In genomic region chr3:60472681-60473177, GRCm38 (mm10) we compare ENCODE assay signal across 8 mouse cellular contexts. TPM values are rescaled to one million over a fixed set of nuclear protein-coding genes. Genes with fewer than 3 reads are reported as not detected.
DNase-seq lines count a peak whose midpoint lies in the region; ATAC-seq and TF ChIP-seq lines count a peak whose summit lies in the region.

Gene Mbnl1 (plus strand): TSS chr3:60472830.

- no peaks in the 10 kb centered on the region for H3K27me3 ChIP-seq in thymus, adult 2 months (ENCODE audit: control insufficient read depth, insufficient read depth, low read length)
- H3K27me3 ChIP-seq in embryonic facial prominence, embryonic 13.5 days = no peaks in the 10 kb centered on the region
- H3K27me3 ChIP-seq in heart, embryonic 14.5 days (ENCODE audit: control insufficient read depth, insufficient read depth, low read length) = no peaks in the 10 kb centered on the region
- no peaks in the 10 kb centered on the region for H3K27me3 ChIP-seq in midbrain, embryonic 16.5 days (ENCODE audit: control insufficient read depth, insufficient read depth, low read depth, low read length)

- 0 out of 2 replicates have a peak, but pooled peaks cover 2% of the 10 kb centered on the region for H3K4me1 ChIP-seq in thymus, adult 2 months (replicated peaks; ENCODE audit: control insufficient read depth, insufficient read depth, low read length)
- no peaks in the 10 kb centered on the region for H3K4me1 ChIP-seq in embryonic facial prominence, embryonic 13.5 days
- no peaks in the 10 kb centered on the region for H3K4me1 ChIP-seq in heart, embryonic 14.5 days (ENCODE audit: control insufficient read depth in 2 of 2, insufficient read depth in 2 of 2, low read length in 2 of 2)
- no peaks in the 10 kb centered on the region for H3K4me1 ChIP-seq in midbrain, embryonic 16.5 days (ENCODE audit: control insufficient read depth, insufficient read depth, low read length)

- DNase-seq in thymus, adult 2 months = peak; percentile 43
- no peak for DNase-seq in thymus, adult 18-20 months
- no peak for DNase-seq in left cerebral cortex, postnatal 14 days (ENCODE audit: low spot score in 2 of 2)
- DNase-seq in right cerebral cortex, postnatal 36 days (ENCODE audit: low spot score in 2 of 2) = no peak
- DNase-seq in right cerebral cortex, postnatal 4 days = no peak

- intact Hi-C loops in left cerebral cortex, postnatal 14 days (cut with DNase I) = no loop called here

- H3K9me3 ChIP-seq in embryonic facial prominence, embryonic 13.5 days = no peaks in the 10 kb centered on the region
- no peaks in the 10 kb centered on the region for H3K9me3 ChIP-seq in heart, embryonic 14.5 days (ENCODE audit: control insufficient read depth, low read length)
- no peaks in the 10 kb centered on the region for H3K9me3 ChIP-seq in midbrain, embryonic 16.5 days (replicated peaks; ENCODE audit: control insufficient read depth, low read length, poor library complexity, severe bottlenecking)

- no peak within 1 kb of the TSS for H3K4me2 ChIP-seq in embryonic facial prominence, embryonic 13.5 days
- H3K4me2 ChIP-seq in heart, embryonic 14.5 days (ENCODE audit: low read length) = no peak within 1 kb of the TSS
- H3K4me2 ChIP-seq in midbrain, embryonic 16.5 days (ENCODE audit: low read length) = no peak within 1 kb of the TSS

- H3K9ac ChIP-seq in embryonic facial prominence, embryonic 13.5 days = no peak within 1 kb of the TSS
- no peak within 1 kb of the TSS for H3K9ac ChIP-seq in heart, embryonic 14.5 days (ENCODE audit: low read length)
- H3K9ac ChIP-seq in midbrain, embryonic 16.5 days (ENCODE audit: low read depth, low read length) = no peak within 1 kb of the TSS

- no peaks in the 10 kb centered on the region for H3K36me3 ChIP-seq in thymus, adult 2 months (ENCODE audit: control insufficient read depth, insufficient read depth, low read length)
- no peaks in the 10 kb centered on the region for H3K36me3 ChIP-seq in embryonic facial prominence, embryonic 13.5 days
- no peaks in the 10 kb centered on the region for H3K36me3 ChIP-seq in heart, embryonic 14.5 days (ENCODE audit: control insufficient read depth, insufficient read depth, low read length)
- H3K36me3 ChIP-seq in midbrain, embryonic 16.5 days (ENCODE audit: control insufficient read depth, insufficient read depth, low read length) = no peaks in the 10 kb centered on the region

- 4% methylated on average over 5 of the region's 5 CpGs for WGBS in thymus, adult 2 months
- 68% methylated on average over 5 of the region's 5 CpGs for WGBS in embryonic facial prominence, embryonic 13.5 days
- 64% methylated on average over 5 of the region's 5 CpGs for WGBS in heart, embryonic 14.5 days
- 73% methylated on average over 5 of the region's 5 CpGs for WGBS in midbrain, embryonic 16.5 days

- H3K27ac ChIP-seq in thymus, adult 2 months (ENCODE audit: control insufficient read depth, insufficient read depth, low read length) = peak within 1 kb of the TSS; percentile 19; the same call in 1 of the 2 replicates
- H3K27ac ChIP-seq in embryonic facial prominence, embryonic 13.5 days = no peak within 1 kb of the TSS
- H3K27ac ChIP-seq in heart, embryonic 14.5 days (replicated peaks in 1 of 2; ENCODE audit: control insufficient read depth in 1 of 2, insufficient read depth in 1 of 2, low read depth in 2 of 2, low read length in 2 of 2) = no peak within 1 kb of the TSS
- no peak within 1 kb of the TSS for H3K27ac ChIP-seq in midbrain, embryonic 16.5 days (ENCODE audit: low read length)

- H3K4me3 ChIP-seq in thymus, adult 2 months (ENCODE audit: control insufficient read depth, insufficient read depth, low read length) = no peak within 1 kb of the TSS
- H3K4me3 ChIP-seq in embryonic facial prominence, embryonic 13.5 days = no peak within 1 kb of the TSS
- no peak within 1 kb of the TSS for H3K4me3 ChIP-seq in heart, embryonic 14.5 days (ENCODE audit: control insufficient read depth in 1 of 2, insufficient read depth in 1 of 2, low read depth in 1 of 2, low read length in 2 of 2)
- no peak within 1 kb of the TSS for H3K4me3 ChIP-seq in midbrain, embryonic 16.5 days (ENCODE audit: low read depth, low read length)

- TF ChIP-seq CTCF in thymus, adult 2 months (IDR thresholded peaks at IDR 0.05; ENCODE audit: borderline replicate concordance, control insufficient read depth, extremely low read depth, insufficient read depth, low read length, poor library complexity) = no peak

- no peak for ATAC-seq in embryonic facial prominence, embryonic 13.5 days (ENCODE audit: insufficient number of reproducible peaks, insufficient read depth, low FRiP score, low TSS enrichment, low read depth)
- no peak for ATAC-seq in heart, embryonic 14.5 days (ENCODE audit: insufficient number of reproducible peaks, insufficient read depth, low FRiP score, low read depth)
- ATAC-seq in midbrain, embryonic 16.5 days = no peak

- TF ChIP-seq POLR2A in thymus, adult 2 months (IDR thresholded peaks at IDR 0.05; ENCODE audit: control insufficient read depth, extremely low read depth, insufficient read depth, low read length, poor library complexity) = no peak

RNA-seq across cellular contexts. Expression of gene Mbnl1, which starts in this region (rescaled TPM):
- polyA plus RNA-seq in thymus, adult 2 months (2012; rRNA removed) = 291 and 334 TPM in 2 replicates
- polyA plus RNA-seq in embryonic facial prominence, embryonic 13.5 days (2015; fragmentation: Nextera tagmentation; extraction: Ambion mirVana) = 99.5 and 101 TPM in 2 replicates
- polyA plus RNA-seq in heart, embryonic 14.5 days (2014; fragmentation: Nextera tagmentation; extraction: Ambion mirVana) = 92.7 and 93.2 TPM in 2 replicates
- total RNA-seq in left cerebral cortex, postnatal 14 days (2021) = 100 to 1,000 TPM; 110 to 116 TPM
- polyA plus RNA-seq in midbrain, embryonic 16.5 days (2015; fragmentation: Nextera tagmentation; extraction: Ambion mirVana) = 46.8 and 48.7 TPM in 2 replicates
